Mouse (Mus musculus) brain, embryonic 14.5 days (tissue): Measurements from ENCODE around the gene Fars2. TPM values are rescaled to one million over a fixed set of nuclear protein-coding genes. Genes with fewer than 3 reads are reported as not detected.
A peak's percentile ranks its signal among the peaks of the same experiment; 100 is the strongest.
"Not testable (repeated sequence)": the region's sequence is repeated elsewhere in the genome, so short reads cannot be mapped to it uniquely, and the experiment has no call there.

Experiments
- DNase-seq: peaks from one replicate; pipeline ENCODE4 v3.0.0-alpha.2; 2011; ENCODE audit warnings: low read depth
- CTCF ChIP-seq: fragments of 200-500 bp; IDR thresholded peaks from 2 replicates; pipeline ENCODE4 v1.5.1; 2012; ENCODE audit warnings: inconsistent platforms, mild to moderate bottlenecking, moderate library complexity, borderline replicate concordance; ENCODE audit not compliant: insufficient read depth, insufficient read length; ENCODE audit errors: extremely low read depth
- POLR2A ChIP-seq: fragments of 200-500 bp; IDR thresholded peaks from 2 replicates; pipeline ENCODE4 v1.6.1; 2012; ENCODE audit warnings: mild to moderate bottlenecking, inconsistent platforms, borderline replicate concordance; ENCODE audit not compliant: poor library complexity, insufficient read depth, insufficient read length, severe bottlenecking; ENCODE audit errors: extremely low read depth
- polyA plus RNA-seq: library from polyadenylated mRNA; depleted of rRNA; stranded (reverse); fragments of >200 nt; gene quantifications from 2 replicates; pipeline ENCODE4 v1.2.3, GENCODE M21; 2012

Fars2 gene
- polyA plus RNA-seq, 1 experiment = 28.9 TPM

GRCm38 (mm10) chr13:36152728-36153498 is 35.7 kb downstream of the Fars2 start:
- peak; percentile 19 for DNase-seq
- no peak for TF ChIP-seq CTCF
- no peak for TF ChIP-seq POLR2A

GRCm38 (mm10) chr13:36156340-36156931 is 39.2 kb downstream of the Fars2 start:
- DNase-seq = no peak
- TF ChIP-seq POLR2A = no peak
- TF ChIP-seq CTCF = no peak

GRCm38 (mm10) chr13:36163411-36163810 is 46.2 kb downstream of the Fars2 start:
- no peak for DNase-seq
- TF ChIP-seq CTCF (no peak), POLR2A (no peak)

GRCm38 (mm10) chr13:36163898-36164297 is 46.7 kb downstream of the Fars2 start:
- DNase-seq = no peak
- TF ChIP-seq POLR2A (no peak), CTCF (no peak)

GRCm38 (mm10) chr13:36172981-36173380 is 55.8 kb downstream of the Fars2 start:
- DNase-seq = not testable (repeated sequence)

GRCm38 (mm10) chr13:36174101-36174500 is 56.9 kb downstream of the Fars2 start:
- DNase-seq = no peak
- TF ChIP-seq POLR2A (no peak), CTCF (no peak)

- no peak for DNase-seq
- no peak for TF ChIP-seq POLR2A
- no peak for TF ChIP-seq CTCF
These were observed 57.6 kb downstream of the Fars2 start for GRCm38 (mm10) chr13:36174772-36175171.

GRCm38 (mm10) chr13:36181231-36181630 is 64.0 kb downstream of the Fars2 start:
- peak; percentile 31 for DNase-seq
- TF ChIP-seq POLR2A = no peak
- TF ChIP-seq CTCF = no peak

- no peak for DNase-seq
- TF ChIP-seq CTCF = no peak
- no peak for TF ChIP-seq POLR2A
These were observed 73.4 kb downstream of the Fars2 start for GRCm38 (mm10) chr13:36190577-36190976.

- DNase-seq = peak; percentile 79
- TF ChIP-seq POLR2A (no peak), CTCF (no peak)
These were observed 76.4 kb downstream of the Fars2 start for GRCm38 (mm10) chr13:36193484-36194113.

- no peak for DNase-seq
- no peak for TF ChIP-seq POLR2A
- no peak for TF ChIP-seq CTCF
These were observed 82.1 kb downstream of the Fars2 start for GRCm38 (mm10) chr13:36199288-36199687.

- TF ChIP-seq CTCF = no peak
- TF ChIP-seq POLR2A = no peak
- no peak for DNase-seq
These were observed 83.2 kb downstream of the Fars2 start for GRCm38 (mm10) chr13:36200453-36200852.

- no peak for DNase-seq
- TF ChIP-seq POLR2A (no peak), CTCF (no peak)
These were observed 85.3 kb downstream of the Fars2 start for GRCm38 (mm10) chr13:36202496-36202895.

- DNase-seq = no peak
- TF ChIP-seq POLR2A (no peak), CTCF (no peak)
These were observed 85.8 kb downstream of the Fars2 start for GRCm38 (mm10) chr13:36203014-36203413.

- TF ChIP-seq CTCF (no peak), POLR2A (no peak)
- DNase-seq = no peak
These were observed 87.1 kb downstream of the Fars2 start for GRCm38 (mm10) chr13:36204320-36204719.
